Mouse (Mus musculus) MEL (cell line): ENCODE data around the gene Ciz1. TPM values are rescaled to one million over a fixed set of nuclear protein-coding genes. Genes with fewer than 3 reads are reported as not detected.

Experiments
- DNase-seq: peaks from one replicate; pipeline ENCODE4 v3.0.0; 2011; ENCODE audit warnings: low read depth, low spot score
- H3K27ac ChIP-seq: 2 replicates; pipeline ENCODE4 v1.5.1; 2012; ENCODE audit warnings: low read depth, mild to moderate bottlenecking, control low read depth, low read length, moderate library complexity; ENCODE audit not compliant: control insufficient read depth
- H3K27me3 ChIP-seq, 2 experiments: fragments of 150-350 bp in 1 of 2; sonication (generic) in 1 of 2; 2 replicates each; pipeline ENCODE4 v1.6.1; 2012; ENCODE audit warnings: low read length in 2 of 2, mild to moderate bottlenecking in 2 of 2, improper control_type of control experiment in 1 of 2, moderate library complexity in 1 of 2; ENCODE audit not compliant: insufficient read depth in 2 of 2, control insufficient read depth in 1 of 2
- H3K36me3 ChIP-seq, 2 experiments: 2 replicates each; pipeline ENCODE4 v1.6.1; 2012 to 2014; ENCODE audit warnings: low read length in 2 of 2, improper control_type of control experiment in 1 of 2, inconsistent platforms in 1 of 2, mild to moderate bottlenecking in 1 of 2; ENCODE audit not compliant: insufficient read depth in 2 of 2, control insufficient read depth in 1 of 2
- H3K4me1 ChIP-seq, 2 experiments: fragments of 150-350 bp in 1 of 2; sonication (generic) in 1 of 2; 2 replicates each; pipeline ENCODE4 v1.6.1; 2012; ENCODE audit warnings: low read length in 2 of 2, improper control_type of control experiment in 1 of 2, mild to moderate bottlenecking in 1 of 2; ENCODE audit not compliant: insufficient read depth in 2 of 2, control insufficient read depth in 1 of 2
- H3K4me3 ChIP-seq, 2 experiments: fragments of 150-350 bp in 1 of 2; sonication (generic) in 1 of 2; 2 replicates each; pipeline ENCODE4 v1.5.1; 2012; ENCODE audit warnings: low read depth in 2 of 2, low read length in 2 of 2, mild to moderate bottlenecking in 2 of 2, moderate library complexity in 2 of 2, control low read depth in 1 of 2, improper control_type of control experiment in 1 of 2; ENCODE audit not compliant: control insufficient read depth in 1 of 2, insufficient read depth in 1 of 2
- H3K79me2 ChIP-seq: 2 replicates; pipeline ENCODE4 v1.6.1; 2012; ENCODE audit warnings: mild to moderate bottlenecking, low read length, moderate library complexity; ENCODE audit not compliant: control insufficient read depth, poor library complexity, insufficient read depth
- H3K9ac ChIP-seq: 2 replicates; pipeline ENCODE4 v1.6.1; 2012; ENCODE audit warnings: low read depth, mild to moderate bottlenecking, control low read depth, low read length, moderate library complexity; ENCODE audit not compliant: control insufficient read depth, poor library complexity, severe bottlenecking
- H3K9me3 ChIP-seq: fragments of 150-350 bp; sonication (generic); replicated peaks from 2 replicates; pipeline ENCODE4 v1.6.1; 2012; ENCODE audit warnings: mild to moderate bottlenecking, low read length, improper control_type of control experiment, moderate library complexity; ENCODE audit not compliant: insufficient read depth
- CHD1 ChIP-seq: IDR thresholded peaks from 2 replicates; pipeline ENCODE4 v1.6.1; 2012; ENCODE audit warnings: low read depth, mild to moderate bottlenecking, inconsistent platforms, low read length, improper control_type of control experiment
- CHD2 ChIP-seq: IDR thresholded peaks from 2 replicates; pipeline ENCODE4 v1.6.1; 2011; ENCODE audit warnings: low read length, improper control_type of control experiment
- E2F4 ChIP-seq: IDR thresholded peaks from 2 replicates; pipeline ENCODE4 v1.6.1; 2011; ENCODE audit warnings: low read depth, low read length, improper control_type of control experiment, borderline replicate concordance
- HCFC1 ChIP-seq: IDR thresholded peaks from 2 replicates; pipeline ENCODE4 v1.6.1; 2012; ENCODE audit warnings: low read depth, mild to moderate bottlenecking, inconsistent platforms, low read length, improper control_type of control experiment, moderate library complexity
- KAT2A ChIP-seq: conservative IDR thresholded peaks from 2 replicates; pipeline ENCODE4 v1.6.1; 2012; ENCODE audit warnings: low read depth, low read length, improper control_type of control experiment, inconsistent platforms
- MAFK ChIP-seq: IDR thresholded peaks from 2 replicates; pipeline ENCODE4 v1.6.1; 2011; ENCODE audit warnings: low read depth, mild to moderate bottlenecking, low read length, improper control_type of control experiment, borderline replicate concordance
- MAZ ChIP-seq: IDR thresholded peaks from 2 replicates; pipeline ENCODE4 v1.6.1; 2012; ENCODE audit warnings: low read depth, mild to moderate bottlenecking, inconsistent platforms, low read length, improper control_type of control experiment
- MYB ChIP-seq: IDR thresholded peaks from 2 replicates; pipeline ENCODE4 v1.6.1; 2011; ENCODE audit warnings: mild to moderate bottlenecking, low read depth, low read length, improper control_type of control experiment
- MYC ChIP-seq: IDR thresholded peaks from 2 replicates; pipeline ENCODE4 v1.6.1; 2011; ENCODE audit warnings: low read depth, mild to moderate bottlenecking, low read length, improper control_type of control experiment, moderate library complexity
- NRF1 ChIP-seq: IDR thresholded peaks from 2 replicates; pipeline ENCODE4 v1.6.1; 2014; ENCODE audit warnings: low read depth, mild to moderate bottlenecking, inconsistent platforms, low read length, improper control_type of control experiment, moderate library complexity; ENCODE audit not compliant: poor library complexity, insufficient read depth, severe bottlenecking
- POLR2AphosphoS5 ChIP-seq: IDR thresholded peaks from 2 replicates; pipeline ENCODE4 v1.6.1; 2012; ENCODE audit warnings: low read depth, borderline replicate concordance, mild to moderate bottlenecking, inconsistent platforms, low read length, moderate library complexity, mixed read lengths
- RCOR1 ChIP-seq: IDR thresholded peaks from 2 replicates; pipeline ENCODE4 v1.6.1; 2012; ENCODE audit warnings: low read depth, mild to moderate bottlenecking, inconsistent platforms, low read length, improper control_type of control experiment
- SIN3A ChIP-seq: IDR thresholded peaks from 2 replicates; pipeline ENCODE4 v1.6.1; 2012; ENCODE audit warnings: low read length, improper control_type of control experiment, inconsistent platforms
- SMC3 ChIP-seq: IDR thresholded peaks from 2 replicates; pipeline ENCODE4 v1.6.1; 2011; ENCODE audit warnings: low read depth, low read length, improper control_type of control experiment
- TBP ChIP-seq: IDR thresholded peaks from 2 replicates; pipeline ENCODE4 v1.8.0; 2011; ENCODE audit warnings: low read depth, low read length, improper control_type of control experiment
- TCF12 ChIP-seq: IDR thresholded peaks from 2 replicates; pipeline ENCODE4 v1.6.1; 2014; ENCODE audit warnings: low read depth, mild to moderate bottlenecking, inconsistent platforms, low read length, improper control_type of control experiment, moderate library complexity
- UBTF ChIP-seq: IDR thresholded peaks from 2 replicates; pipeline ENCODE4 v1.6.1; 2012; ENCODE audit warnings: low read depth, mild to moderate bottlenecking, inconsistent platforms, low read length, improper control_type of control experiment, moderate library complexity, borderline replicate concordance; ENCODE audit not compliant: insufficient read depth
- USF1 ChIP-seq: IDR thresholded peaks from 2 replicates; pipeline ENCODE4 v1.6.1; 2014; ENCODE audit warnings: low read depth, mild to moderate bottlenecking, inconsistent platforms, low read length, improper control_type of control experiment, moderate library complexity
- ZC3H11A ChIP-seq: IDR thresholded peaks from 2 replicates; pipeline ENCODE4 v1.6.1; 2012; ENCODE audit warnings: low read depth, mild to moderate bottlenecking, inconsistent platforms, low read length, improper control_type of control experiment
- ZKSCAN1 ChIP-seq: IDR thresholded peaks from 2 replicates; pipeline ENCODE4 v1.6.1; 2012; ENCODE audit warnings: low read depth, mild to moderate bottlenecking, inconsistent platforms, low read length, improper control_type of control experiment, moderate library complexity
- ZNF384 ChIP-seq: IDR thresholded peaks from 2 replicates; pipeline ENCODE4 v1.6.1; 2012; ENCODE audit warnings: low read depth, mild to moderate bottlenecking, inconsistent platforms, low read length, improper control_type of control experiment
- polyA plus RNA-seq, 2 experiments: library from polyadenylated mRNA; stranded (reverse) in 1 of 2; unstranded in 1 of 2; fragments of >175 nt in 1 of 2; fragments of >200 nt in 1 of 2; gene quantifications; 2 replicates each; pipeline versions ENCODE4 v1.2.1 to v1.2.4; 2012; ENCODE audit warnings: low replicate concordance in 2 of 2, low read depth in 1 of 2; ENCODE audit not compliant: insufficient read length in 2 of 2, insufficient read depth in 1 of 2, missing spikeins in 1 of 2
- total RNA-seq: library from RNA; depleted of rRNA; stranded (reverse); fragments of 300-350 nt; gene quantifications from 2 replicates; pipeline ENCODE4 v1.2.3, GENCODE M21; 2012

Gene Ciz1
- total and polyA plus RNA-seq, 3 experiments: 20.7 to 99.8 TPM; not detected in 1

DNA sequence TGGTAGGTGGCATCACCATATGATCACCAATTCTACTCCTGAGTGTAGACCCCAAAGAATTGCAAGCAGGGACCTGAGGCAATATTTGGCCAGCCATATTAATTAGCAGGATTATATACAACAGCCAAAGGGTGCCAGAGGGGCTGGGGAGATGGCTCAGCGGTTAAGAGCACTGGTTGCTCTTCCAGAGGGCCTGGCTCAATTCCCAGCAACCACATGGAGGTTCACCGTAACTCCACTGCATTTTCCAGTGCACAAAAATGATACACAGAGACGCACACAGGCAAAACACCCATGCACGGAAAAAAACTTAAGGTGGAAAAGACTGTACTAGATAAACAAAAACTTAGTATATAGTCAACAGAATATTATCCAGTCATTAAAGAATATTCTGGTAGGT, 24.9 kb upstream of the Ciz1 start:
- Histone ChIP-seq H3K4me1 (no peaks in the 10 kb centered on the region), H3K4me3 (no peak overlapping the region), H3K27ac (no peak overlapping the region), H3K79me2 (no peaks in the 10 kb centered on the region), H3K9me3 (no peaks in the 10 kb centered on the region), H3K36me3 (no peaks in the 10 kb centered on the region), H3K27me3 (no peaks in the 10 kb centered on the region; a peak in 2 of 4 replicates), H3K9ac (no peak overlapping the region)
- TF ChIP-seq MYB: no peak
- no peak for TF ChIP-seq HCFC1
- TF ChIP-seq KAT2A: no peak
- TF ChIP-seq CHD2: no peak
- TF ChIP-seq E2F4: no peak
- no peak for TF ChIP-seq MAZ
- no peak for TF ChIP-seq SIN3A
- TF ChIP-seq ZC3H11A: no peak
- no peak for TF ChIP-seq SMC3
- DNase-seq: no peak

- H3K4me3 ChIP-seq: no peak overlapping the region
- H3K27me3 ChIP-seq: no peaks in the 10 kb centered on the region; a peak in 2 of 4 replicates
- no peaks in the 10 kb centered on the region for H3K4me1 ChIP-seq
- no peaks in the 10 kb centered on the region for H3K79me2 ChIP-seq
- DNase-seq: no peak
- H3K9me3 ChIP-seq: no peaks in the 10 kb centered on the region
- no peaks in the 10 kb centered on the region for H3K36me3 ChIP-seq
- no peak overlapping the region for H3K27ac ChIP-seq
- TF ChIP-seq NRF1: no peak
- no peak for TF ChIP-seq TBP
- no peak for TF ChIP-seq E2F4
- no peak for TF ChIP-seq MAFK
- no peak for TF ChIP-seq UBTF
- no peak for TF ChIP-seq ZNF384
- no peak for TF ChIP-seq ZC3H11A
- TF ChIP-seq USF1: no peak
- TF ChIP-seq MYC: no peak
- TF ChIP-seq POLR2AphosphoS5: no peak
- TF ChIP-seq ZKSCAN1: no peak
- TF ChIP-seq TCF12: no peak
- TF ChIP-seq RCOR1: no peak
- TF ChIP-seq MYB: no peak
- TF ChIP-seq CHD1: no peak
- no peak overlapping the region for H3K9ac ChIP-seq
Measured at GRCm38 (mm10) chr2:32328911-32329460, 23.1 kb upstream of the Ciz1 start.
